Mouse (Mus musculus): Measurements from ENCODE around the gene Hbq1b. TPM values are rescaled to one million over a fixed set of nuclear protein-coding genes. Genes with fewer than 3 reads are reported as not detected.
"Not testable (repeated sequence)": the region's sequence is repeated elsewhere in the genome, so short reads cannot be mapped to it uniquely, and the experiment has no call there.

The Hbq1b gene
- polyA plus RNA-seq, 1 experiment from 2014 or later = 8.8 TPM

DNA sequence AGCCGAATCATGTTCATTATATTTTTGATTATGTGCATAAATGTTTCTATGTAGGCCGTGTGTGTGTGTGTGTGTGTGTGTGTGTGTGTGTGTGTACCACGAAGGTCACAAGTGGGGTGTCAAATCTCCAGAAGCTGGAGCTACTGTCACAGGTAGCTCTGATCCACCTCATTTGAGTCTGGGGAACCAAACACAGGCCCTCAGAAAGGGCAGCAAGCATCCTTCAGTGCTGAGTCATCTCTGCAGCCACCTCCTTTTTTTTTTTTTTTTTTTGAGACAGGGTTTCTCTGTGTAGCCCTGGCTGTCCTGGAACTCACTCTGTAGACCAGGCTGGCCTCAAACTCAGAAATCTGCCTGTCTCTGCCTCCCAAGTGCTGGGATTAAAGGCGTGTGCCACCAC, 6.1 kb downstream of the Hbq1b start:
- H3K9ac ChIP-seq; H3K36me3 ChIP-seq; H3K4me3 ChIP-seq (replicated peaks); H3K27me3 ChIP-seq (replicated peaks); H3K4me1 ChIP-seq; ATAC-seq (ENCODE audit: insufficient read depth, low FRiP score, low read depth); H3K4me2 ChIP-seq; H3K27ac ChIP-seq; H3K9me3 ChIP-seq: not testable (repeated sequence)
- 76% methylated on average over 4 of the region's 4 CpGs for WGBS

DNA sequence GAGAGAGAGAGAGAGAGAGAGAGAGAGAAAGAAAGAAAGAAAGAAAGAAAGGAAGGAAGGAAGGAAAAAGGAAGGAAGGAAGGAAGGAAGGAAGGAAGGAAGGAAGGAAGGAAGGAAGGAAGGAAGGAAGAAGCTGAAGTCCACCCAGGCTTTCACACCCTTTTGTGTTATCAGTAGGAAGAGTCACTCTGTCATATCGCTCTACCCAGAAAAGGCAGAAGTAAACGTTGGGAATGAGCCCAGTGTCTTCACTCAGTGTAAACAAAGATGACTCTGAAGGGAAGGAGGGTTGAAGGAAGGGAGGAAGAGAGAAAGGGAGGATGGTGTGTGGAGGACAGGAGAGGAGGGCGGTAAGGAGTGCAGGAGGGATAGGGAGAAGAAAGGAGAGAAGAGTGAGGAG, 6.7 kb downstream of the Hbq1b start:
- H3K9ac ChIP-seq; H3K36me3 ChIP-seq; H3K9me3 ChIP-seq; ATAC-seq (ENCODE audit: insufficient read depth, low FRiP score, low read depth); H3K4me2 ChIP-seq; H3K27me3 ChIP-seq (replicated peaks); H3K27ac ChIP-seq; H3K4me3 ChIP-seq (replicated peaks); H3K4me1 ChIP-seq: not testable (repeated sequence)
- 44% methylated on average over 3 of the region's 3 CpGs for WGBS

DNA sequence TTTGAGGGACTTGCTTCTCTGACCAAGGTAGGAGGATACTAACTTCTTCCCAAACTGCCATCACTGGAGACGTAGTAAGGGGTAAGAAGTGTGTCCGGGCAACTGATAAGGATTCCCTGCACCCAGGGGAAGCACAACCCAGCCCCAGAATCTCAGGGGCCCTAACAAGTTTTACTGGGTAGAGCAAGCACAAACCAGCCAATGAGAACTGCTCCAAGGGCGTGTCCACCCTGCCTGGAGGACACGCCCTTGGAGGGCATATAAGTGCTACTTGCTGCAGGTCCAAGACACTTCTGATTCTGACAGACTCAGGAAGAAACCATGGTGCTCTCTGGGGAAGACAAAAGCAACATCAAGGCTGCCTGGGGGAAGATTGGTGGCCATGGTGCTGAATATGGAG, 9.4 kb downstream of the Hbq1b start, which contains the start of gene Hba-a2:
TSS of gene Hba-a2 (plus strand) at position 287 of the 400 bp plus-strand sequence.
- H3K9me3 ChIP-seq; H3K27me3 ChIP-seq (replicated peaks); H3K9ac ChIP-seq; H3K4me1 ChIP-seq; H3K4me3 ChIP-seq (replicated peaks); H3K27ac ChIP-seq; H3K36me3 ChIP-seq; H3K4me2 ChIP-seq: not testable (repeated sequence)
- peak; percentile 79 for ATAC-seq (ENCODE audit: insufficient read depth, low FRiP score, low read depth)
- WGBS = no CpG with 5 or more reads among the region's 4 CpGs

DNA sequence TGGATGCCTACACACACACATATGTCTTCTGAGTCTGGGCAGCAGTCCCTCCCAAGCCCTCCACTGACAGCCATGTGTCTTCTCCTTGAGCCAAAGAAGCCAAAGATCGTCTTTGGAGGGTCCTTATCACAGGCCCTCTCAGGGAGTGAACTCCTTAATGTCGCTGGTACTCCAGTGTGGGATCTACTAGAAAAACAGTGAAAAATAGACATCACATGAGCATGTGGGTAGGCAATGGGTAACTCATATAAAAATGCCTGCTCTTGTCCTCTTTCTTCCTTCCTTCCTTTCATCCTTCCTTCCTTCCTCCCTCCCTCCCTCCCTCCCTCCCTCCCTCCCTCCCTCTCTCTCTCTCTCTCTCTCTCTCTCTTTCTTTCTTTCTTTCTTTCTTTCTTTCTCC, 10.7 kb downstream of the Hbq1b start:
- WGBS = 24% methylated on average over 2 of the region's 2 CpGs
- not testable (repeated sequence) for H3K4me1 ChIP-seq; H3K36me3 ChIP-seq; H3K4me2 ChIP-seq; H3K9me3 ChIP-seq; ATAC-seq (ENCODE audit: insufficient read depth, low FRiP score, low read depth); H3K27me3 ChIP-seq (replicated peaks); H3K27ac ChIP-seq; H3K4me3 ChIP-seq (replicated peaks); H3K9ac ChIP-seq

DNA sequence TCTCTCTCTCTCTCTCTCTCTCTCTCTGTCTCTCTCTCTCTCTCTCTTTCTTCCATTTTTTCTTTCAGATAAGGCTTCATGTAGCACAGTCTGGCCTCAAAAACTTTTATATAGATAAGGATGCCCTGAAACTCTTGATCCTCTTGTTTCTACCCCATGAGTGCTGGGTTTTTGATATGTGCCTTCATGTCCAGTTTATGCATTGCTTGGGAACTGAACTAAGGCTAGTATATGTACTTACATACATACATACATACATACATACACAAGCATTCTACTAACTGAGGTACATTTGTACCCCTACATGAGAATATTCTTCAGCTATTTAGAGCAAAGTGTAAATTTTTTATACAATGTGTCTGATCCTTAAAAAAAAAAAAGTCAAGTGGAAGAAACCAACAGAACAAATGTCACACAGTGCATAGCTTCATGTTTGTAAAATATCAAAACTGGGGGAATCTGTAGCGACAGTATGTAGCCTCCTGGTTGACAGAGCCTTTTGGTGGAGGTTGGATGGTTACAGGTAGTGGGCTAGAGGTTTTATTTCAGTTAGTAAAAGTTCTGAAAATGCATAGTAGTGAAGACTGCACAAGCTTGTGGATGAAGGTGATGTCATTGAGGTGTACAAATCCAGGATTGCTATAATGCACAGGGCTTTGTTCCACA, 11.2 kb downstream of the Hbq1b start:
- no peaks in the 10 kb centered on the region for H3K4me1 ChIP-seq
- no peaks in the 10 kb centered on the region for H3K36me3 ChIP-seq
- H3K9ac ChIP-seq = no peak overlapping the region
- H3K4me3 ChIP-seq (replicated peaks) = no peak overlapping the region
- no peak overlapping the region for H3K27ac ChIP-seq
- H3K4me2 ChIP-seq = no peak overlapping the region
- no peaks in the 10 kb centered on the region for H3K9me3 ChIP-seq
- H3K27me3 ChIP-seq (replicated peaks) = no peaks in the 10 kb centered on the region
- 84% methylated on average over 1 of the region's 1 CpGs for WGBS
- ATAC-seq (ENCODE audit: insufficient read depth, low FRiP score, low read depth) = peak; percentile 37; the same call in 1 of the 2 replicates

DNA sequence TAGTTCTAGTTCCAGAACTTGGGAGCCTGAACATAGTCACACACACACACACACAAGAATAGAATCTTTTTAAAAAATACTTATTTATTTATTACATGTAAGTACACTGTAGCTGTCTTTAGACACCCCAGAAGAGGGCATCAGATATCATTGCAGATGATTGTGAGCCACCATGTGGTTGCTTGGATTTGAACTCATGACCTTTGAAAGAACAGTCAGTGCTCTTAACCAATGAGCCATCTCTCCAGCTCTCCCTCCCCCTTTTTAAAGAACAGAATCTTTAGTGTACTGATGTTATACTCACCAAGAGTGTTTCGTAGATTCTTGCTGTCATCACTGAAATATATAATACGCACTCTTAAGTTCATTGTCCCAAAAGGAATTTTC, 11.8 kb downstream of the Hbq1b start:
- H3K27ac ChIP-seq = no peak overlapping the region
- WGBS = 91% methylated on average over 2 of the region's 2 CpGs
- no peak overlapping the region for H3K9ac ChIP-seq
- no peaks in the 10 kb centered on the region for H3K36me3 ChIP-seq
- ATAC-seq (ENCODE audit: insufficient read depth, low FRiP score, low read depth) = no peak
- no peaks in the 10 kb centered on the region for H3K27me3 ChIP-seq (replicated peaks)
- H3K4me3 ChIP-seq (replicated peaks) = no peak overlapping the region
- no peaks in the 10 kb centered on the region for H3K9me3 ChIP-seq
- H3K4me2 ChIP-seq = no peak overlapping the region
- H3K4me1 ChIP-seq = no peaks in the 10 kb centered on the region

DNA sequence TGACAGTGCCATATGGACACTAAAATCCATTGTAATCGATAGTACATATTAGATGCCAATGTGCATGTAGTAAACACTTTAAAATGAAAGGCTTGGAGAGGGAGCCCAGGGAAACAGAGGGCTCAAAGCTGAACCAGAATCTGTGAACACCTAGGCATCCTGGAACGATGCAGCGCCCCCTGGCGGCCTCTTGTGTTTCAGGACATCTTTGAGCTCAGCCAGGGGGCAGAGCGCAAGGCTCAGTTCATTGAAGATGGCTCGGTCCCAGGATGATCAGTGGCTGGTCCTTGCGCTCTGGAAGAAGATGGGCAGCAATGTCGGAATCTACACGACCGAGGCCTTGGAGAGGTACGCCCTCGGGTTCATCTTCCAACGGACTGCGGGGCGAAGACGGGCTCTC, 13.1 kb downstream of the Hbq1b start, which contains the start of gene Hbq1a:
TSS of gene Hbq1a (plus strand) at position 205 of the 400 bp plus-strand sequence.
- 6% methylated on average over 16 of the region's 16 CpGs for WGBS
- H3K4me2 ChIP-seq = peak within 1 kb of the TSS; percentile 49
- not testable (repeated sequence) for H3K27ac ChIP-seq; H3K4me1 ChIP-seq; H3K9ac ChIP-seq; H3K9me3 ChIP-seq; H3K4me3 ChIP-seq (replicated peaks); H3K36me3 ChIP-seq; H3K27me3 ChIP-seq (replicated peaks); ATAC-seq (ENCODE audit: insufficient read depth, low FRiP score, low read depth)

DNA sequence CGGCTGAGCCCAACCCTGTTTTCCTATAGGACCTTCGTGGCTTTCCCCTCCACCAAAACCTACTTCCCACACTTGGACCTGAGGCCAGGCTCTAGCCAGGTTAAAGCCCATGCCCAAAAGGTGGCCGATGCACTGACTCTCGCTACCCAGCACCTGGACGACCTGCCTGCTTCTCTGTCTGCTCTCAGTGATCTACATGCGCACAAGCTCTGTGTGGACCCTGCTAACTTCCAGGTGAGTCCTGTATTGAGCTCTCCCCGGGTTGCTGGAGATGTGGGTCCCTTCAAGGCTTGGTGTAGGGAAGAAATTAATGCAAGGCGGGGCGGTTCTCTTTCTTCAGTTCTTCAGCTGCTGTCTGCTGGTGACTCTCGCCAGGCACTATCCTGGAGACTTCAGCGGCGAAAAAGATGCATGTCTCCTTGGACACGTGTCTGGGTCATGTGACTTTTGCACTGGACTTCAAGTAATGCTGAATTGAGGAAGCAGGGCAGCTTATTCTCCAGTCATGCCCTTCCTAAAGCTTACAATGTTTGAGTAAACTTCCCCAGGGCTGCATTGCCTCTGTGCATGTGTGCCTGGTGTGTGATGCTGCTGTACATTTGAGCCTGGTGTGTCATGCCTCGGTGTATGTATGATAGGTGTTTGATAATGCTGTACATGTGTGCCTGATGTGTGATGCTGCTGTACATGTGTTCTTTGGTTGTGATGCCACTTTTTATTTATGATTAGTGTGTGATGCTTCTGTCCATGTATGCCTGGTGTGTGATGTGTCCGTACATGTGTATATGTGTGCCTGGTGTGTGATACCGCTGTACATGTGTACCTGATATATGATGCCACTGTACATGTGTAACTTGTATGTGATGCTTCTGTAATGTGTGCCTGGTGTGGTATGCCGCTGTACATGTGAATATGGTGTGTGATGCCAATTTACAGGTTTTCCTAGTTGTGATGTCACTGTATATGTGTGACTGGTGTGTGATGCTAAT, 13.8 kb downstream of the Hbq1b start:
- no peaks in the 10 kb centered on the region for H3K4me1 ChIP-seq
- H3K36me3 ChIP-seq = no peaks in the 10 kb centered on the region
- no peak overlapping the region for H3K27ac ChIP-seq
- no peak for ATAC-seq (ENCODE audit: insufficient read depth, low FRiP score, low read depth)
- H3K4me2 ChIP-seq = peak overlapping the region; percentile 49
- no peak overlapping the region; the same call in 1 of the 2 replicates for H3K4me3 ChIP-seq (replicated peaks)
- H3K9ac ChIP-seq = no peak overlapping the region
- H3K27me3 ChIP-seq (replicated peaks) = no peaks in the 10 kb centered on the region
- H3K9me3 ChIP-seq = no peaks in the 10 kb centered on the region
- WGBS = 50% methylated on average over 15 of the region's 17 CpGs

DNA sequence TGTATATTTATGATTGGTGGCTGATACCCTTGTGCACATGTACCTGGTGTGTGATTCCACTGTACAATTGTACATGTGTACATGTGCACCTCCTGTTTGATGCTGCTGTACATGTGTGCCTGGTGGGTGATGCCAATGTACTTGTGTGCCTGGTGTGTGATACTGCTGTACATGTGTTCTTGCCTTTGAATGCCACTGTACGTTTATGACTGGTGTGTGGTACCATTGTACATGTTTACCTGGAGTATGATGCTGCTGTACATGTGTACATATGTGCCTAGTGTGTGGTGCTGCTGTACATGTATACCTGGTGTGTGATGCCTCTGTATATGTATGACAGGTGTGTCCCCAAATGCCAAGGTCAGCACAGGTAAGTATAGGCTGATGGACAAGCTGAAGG, 14.7 kb downstream of the Hbq1b start:
- H3K9me3 ChIP-seq = no peaks in the 10 kb centered on the region
- no peak overlapping the region for H3K4me3 ChIP-seq (replicated peaks)
- no peaks in the 10 kb centered on the region for H3K4me1 ChIP-seq
- H3K36me3 ChIP-seq = no peaks in the 10 kb centered on the region
- H3K4me2 ChIP-seq = no peak overlapping the region
- no peaks in the 10 kb centered on the region for H3K27me3 ChIP-seq (replicated peaks)
- no peak overlapping the region for H3K27ac ChIP-seq
- no peak overlapping the region for H3K9ac ChIP-seq
- ATAC-seq (ENCODE audit: insufficient read depth, low FRiP score, low read depth) = no peak
- 64% methylated on average over 1 of the region's 1 CpGs for WGBS

DNA sequence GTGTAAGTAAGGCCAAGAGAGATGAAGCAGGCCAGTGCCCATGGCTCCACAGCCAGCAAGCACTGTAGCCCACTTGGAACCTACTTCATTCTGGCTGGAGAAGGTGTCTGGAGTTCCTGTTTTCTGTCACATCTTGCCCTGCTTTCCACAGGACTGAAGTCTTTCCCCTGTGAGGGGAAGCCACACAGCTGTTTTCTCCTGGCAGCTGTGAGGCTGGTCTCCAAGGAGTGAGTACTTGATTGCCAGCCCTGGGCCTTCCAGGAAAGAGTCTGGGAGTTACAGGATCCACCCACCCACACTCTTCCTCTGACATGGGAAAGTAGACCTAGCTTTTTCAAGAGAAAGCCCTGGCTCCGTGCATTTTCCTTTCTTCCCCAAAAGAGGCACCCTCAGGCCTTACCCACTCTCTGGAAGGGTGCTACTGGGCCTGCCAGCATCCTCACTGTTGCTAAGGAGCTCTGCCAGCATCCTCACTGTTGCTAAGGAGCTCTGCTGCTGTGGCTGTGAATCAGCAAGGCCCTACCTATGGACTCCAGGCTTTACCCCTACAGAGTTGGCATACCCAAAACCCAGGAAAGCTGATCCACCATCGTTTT, 16.2 kb downstream of the Hbq1b start:
- no peaks in the 10 kb centered on the region for H3K27me3 ChIP-seq (replicated peaks)
- H3K27ac ChIP-seq = no peak overlapping the region
- no peaks in the 10 kb centered on the region for H3K9me3 ChIP-seq
- H3K4me2 ChIP-seq = no peak overlapping the region
- no peak overlapping the region for H3K9ac ChIP-seq
- no peak overlapping the region for H3K4me3 ChIP-seq (replicated peaks)
- H3K36me3 ChIP-seq = no peaks in the 10 kb centered on the region
- H3K4me1 ChIP-seq = no peaks in the 10 kb centered on the region
- WGBS = 37% methylated on average over 2 of the region's 2 CpGs
- ATAC-seq (ENCODE audit: insufficient read depth, low FRiP score, low read depth) = no peak

DNA sequence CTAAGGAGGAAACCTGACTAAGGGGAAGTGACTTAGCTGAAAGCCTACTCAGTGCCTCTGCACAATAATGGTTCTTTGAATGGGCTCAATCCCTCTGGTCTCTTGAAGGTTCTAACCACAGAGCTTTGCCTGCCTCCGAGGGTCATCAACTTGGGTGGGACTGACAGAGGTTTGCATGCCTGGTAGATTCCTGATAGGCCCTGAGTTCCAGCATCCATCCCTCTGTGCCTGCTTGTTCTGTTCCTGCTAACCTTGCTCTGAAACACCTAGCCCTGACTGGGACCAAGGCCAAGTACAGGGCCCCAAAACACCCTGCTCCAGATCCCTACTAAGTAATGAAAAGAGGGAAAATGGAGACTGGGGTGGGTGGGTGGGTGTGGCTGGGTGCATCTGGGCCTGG, 16.7 kb downstream of the Hbq1b start:
- Histone ChIP-seq H3K9me3 (no peaks in the 10 kb centered on the region), H3K36me3 (no peaks in the 10 kb centered on the region), H3K4me1 (no peaks in the 10 kb centered on the region), H3K4me2 (no peak overlapping the region), H3K27me3 (replicated peaks) (no peaks in the 10 kb centered on the region), H3K27ac (no peak overlapping the region), H3K4me3 (replicated peaks) (no peak overlapping the region), H3K9ac (no peak overlapping the region)
- 87% methylated on average over 1 of the region's 1 CpGs for WGBS
- ATAC-seq (ENCODE audit: insufficient read depth, low FRiP score, low read depth) = no peak

DNA sequence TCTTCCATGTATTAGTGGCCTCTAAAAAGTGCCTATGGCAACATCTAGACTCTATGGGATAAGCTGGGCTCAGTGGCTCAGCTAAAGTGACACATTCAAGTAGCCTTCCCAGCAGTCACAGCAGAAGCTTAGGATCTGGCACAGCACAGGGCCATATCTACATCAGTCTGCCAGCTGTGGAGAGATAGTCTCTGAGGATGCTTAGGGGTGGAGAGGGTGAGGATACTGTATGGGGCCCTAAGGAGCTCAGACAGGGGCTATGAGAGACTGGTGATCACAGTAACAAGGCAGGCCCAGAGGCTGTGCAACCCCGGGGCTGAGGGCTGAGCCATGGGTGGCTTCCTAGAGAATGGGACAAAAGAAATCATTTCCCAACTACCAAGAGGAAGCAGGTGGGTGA, 20.2 kb downstream of the Hbq1b start:
- no peak for ATAC-seq (ENCODE audit: insufficient read depth, low FRiP score, low read depth)
- 67% methylated on average over 1 of the region's 1 CpGs for WGBS
- no peak overlapping the region for H3K9ac ChIP-seq
- no peak overlapping the region for H3K4me3 ChIP-seq (replicated peaks)
- no peaks in the 10 kb centered on the region for H3K9me3 ChIP-seq
- H3K4me2 ChIP-seq = no peak overlapping the region
- no peaks in the 10 kb centered on the region for H3K27me3 ChIP-seq (replicated peaks)
- no peaks in the 10 kb centered on the region for H3K4me1 ChIP-seq
- H3K27ac ChIP-seq = no peak overlapping the region
- H3K36me3 ChIP-seq = no peaks in the 10 kb centered on the region

Data from stomach, embryonic 15.5 days (tissue).